Mouse (Mus musculus) ES-Bruce4 (cell line): ENCODE data around the gene Draxin.

Experiments
- CTCF ChIP-seq: IDR thresholded peaks from one replicate; pipeline ENCODE4 v1.8.1; 2011; ENCODE audit warnings: low read depth, low read length
- POLR2A ChIP-seq: IDR thresholded peaks from one replicate; pipeline ENCODE4 v1.8.1; 2011; ENCODE audit warnings: low read length; ENCODE audit not compliant: insufficient read depth

GRCm38 (mm10) chr4:148089166-148089565 is 41.3 kb downstream of the Draxin start:
- no peak for TF ChIP-seq POLR2A
- no peak for TF ChIP-seq CTCF
